Mouse (Mus musculus): ENCODE measurements around the gene Slfnl1.

Slfnl1 gene

DNA sequence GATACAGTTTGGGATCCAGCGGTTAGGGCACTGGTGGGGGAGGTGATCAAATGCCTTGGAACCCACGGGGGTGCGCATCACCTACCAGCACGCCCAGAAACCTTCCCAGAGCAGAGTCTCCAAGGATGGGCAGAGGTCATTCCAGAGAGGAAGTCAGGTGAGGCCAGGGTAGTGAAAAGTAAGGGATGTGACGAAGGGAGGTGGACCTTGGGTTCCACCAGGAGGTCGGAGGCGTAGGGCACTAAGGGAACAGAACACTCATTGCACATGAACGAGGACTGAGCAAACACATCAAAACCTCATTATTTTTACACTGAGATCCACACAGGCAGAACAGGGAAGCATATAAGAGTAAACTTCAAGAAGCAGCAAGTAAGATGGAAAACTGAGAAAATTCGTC lies 49.7 kb downstream of the Slfnl1 start:
- DNase-seq (ENCODE audit: low read depth, low spot score), result no peak

Measured in CD4-positive, CD25-positive, alpha-beta regulatory T cell, adult 2 months (primary cell).